Comparison of ENCODE assay signal across 8 mouse cellular contexts in the genomic region with DNA sequence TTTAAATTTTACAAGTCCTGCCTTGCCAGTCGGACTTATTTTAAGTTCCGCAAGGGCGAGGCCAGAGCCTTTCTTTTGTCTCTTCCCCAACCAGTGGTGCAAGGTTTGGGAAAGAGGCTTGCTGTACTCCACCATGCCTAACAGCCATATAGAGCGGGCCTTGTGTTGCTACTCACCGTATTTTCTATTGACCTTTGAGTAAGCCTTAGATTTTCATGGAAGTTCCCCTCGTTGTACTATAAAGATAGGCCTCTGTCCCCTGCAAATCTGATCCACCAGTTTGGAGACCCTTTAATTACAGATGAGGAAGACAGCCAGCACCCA. TPM values are rescaled to one million over a fixed set of nuclear protein-coding genes. Genes with fewer than 3 reads are reported as not detected.
A peak's percentile ranks its signal among the peaks of the same experiment; 100 is the strongest.
DNase-seq lines count a peak whose midpoint lies in the region; ATAC-seq and TF ChIP-seq lines count a peak whose summit lies in the region.

No protein-coding gene starts in this region.

- H3K9ac ChIP-seq in forebrain, postnatal 0 days = peak overlapping the region; percentile 100

- TF ChIP-seq CTCF in forebrain, postnatal 0 days (IDR thresholded peaks at IDR 0.05; ENCODE audit: low read depth) = no peak
- TF ChIP-seq CTCF in spleen, adult 2 months (IDR thresholded peaks at IDR 0.05; ENCODE audit: extremely low read depth, insufficient read depth, insufficient read length, insufficient replicate concordance) = no peak

- peaks cover 19% of the 10 kb centered on the region for H3K4me1 ChIP-seq in forebrain, postnatal 0 days (ENCODE audit: insufficient read depth)
- peaks cover 2% of the 10 kb centered on the region; the same call in 1 of the 2 replicates for H3K4me1 ChIP-seq in spleen, adult 2 months (ENCODE audit: control insufficient read depth, insufficient read depth, insufficient read length)

- no peaks in the 10 kb centered on the region for H3K9me3 ChIP-seq in forebrain, postnatal 0 days (ENCODE audit: low read length)

- H3K36me3 ChIP-seq in forebrain, postnatal 0 days (ENCODE audit: insufficient read depth) = peaks cover 6% of the 10 kb centered on the region
- peaks cover 12% of the 10 kb centered on the region for H3K36me3 ChIP-seq in spleen, adult 2 months (ENCODE audit: control insufficient read depth, insufficient read depth, low read length)

- no peak for TF ChIP-seq POLR2A in spleen, adult 2 months (IDR thresholded peaks at IDR 0.05; ENCODE audit: low read depth, low read length)

- DNase-seq in adrenal gland, adult (ENCODE audit: inconsistent age in 2 of 2, low spot score in 1 of 2) = peak; percentile 46 to 86
- no peak for DNase-seq in adrenal gland, adult 8-10 months
- DNase-seq in cerebellum, adult 11-12 months = peak; percentile 48
- DNase-seq in forebrain, postnatal 0 days = peak; percentile 55
- DNase-seq in kidney, adult 9 months = peak; percentile 56
- peak; percentile 32 for DNase-seq in lung, postnatal 10 days
- DNase-seq in spleen, adult 2 months (ENCODE audit: low read depth in 1 of 2, low spot score in 2 of 2) = no peak
- DNase-seq in right cerebral cortex, postnatal 4 days = no peak

- no peaks in the 10 kb centered on the region for H3K27me3 ChIP-seq in forebrain, postnatal 0 days (ENCODE audit: insufficient read depth, low read length)
- no peaks in the 10 kb centered on the region for H3K27me3 ChIP-seq in spleen, adult 2 months (ENCODE audit: control insufficient read depth, insufficient read depth, low read length)

- WGBS in forebrain, postnatal 0 days = 2% methylated on average over 6 of the region's 6 CpGs
- WGBS in spleen, adult 2 months = 12% methylated on average over 6 of the region's 6 CpGs

- H3K4me2 ChIP-seq in forebrain, postnatal 0 days (ENCODE audit: low read depth) = peak overlapping the region; percentile 53

- H3K4me3 ChIP-seq in forebrain, postnatal 0 days (ENCODE audit: low read depth, low read length) = peak overlapping the region; percentile 100
- H3K4me3 ChIP-seq in spleen, adult 2 months (ENCODE audit: extremely low read depth, insufficient read depth, insufficient read length) = peak overlapping the region; percentile 38

- no peak for ATAC-seq in forebrain, postnatal 0 days

- peak overlapping the region; percentile 100 for H3K27ac ChIP-seq in forebrain, postnatal 0 days (ENCODE audit: low read depth, low read length)
- peak overlapping the region; percentile 100 for H3K27ac ChIP-seq in spleen, adult 2 months (ENCODE audit: insufficient read depth, low read length)

RNA-seq across cellular contexts. Expression of a gene that starts 0.7 kb away (rescaled TPM):
- 100 to 1,000 TPM; 325 to 418 (median 399) TPM for total RNA-seq in adrenal gland, adult 8-10 months (2022)
- 245 and 299 TPM in 2 replicates for total RNA-seq in forebrain, postnatal 0 days (2014; rRNA removed)
- 187 and 229 TPM in 2 replicates for polyA plus RNA-seq in forebrain, postnatal 0 days (2015; fragmentation: Nextera tagmentation; extraction: Ambion mirVana)
- polyA plus RNA-seq in spleen, adult 2 months (2012; rRNA removed) = 48.6 and 58.2 TPM in 2 replicates

RNA-seq across cellular contexts. Expression of a gene that starts 19.4 kb away (rescaled TPM):
- total RNA-seq in adrenal gland, adult 8-10 months (2022) = 100 to 1,000 TPM in 1 of 4 experiments, 10 to 100 TPM in 3; 58.5 to 120 (median 76.1) TPM
- 46.3 and 54.9 TPM in 2 replicates for total RNA-seq in forebrain, postnatal 0 days (2014; rRNA removed)
- polyA plus RNA-seq in forebrain, postnatal 0 days (2015; fragmentation: Nextera tagmentation; extraction: Ambion mirVana) = 111 and 144 TPM in 2 replicates
- polyA plus RNA-seq in spleen, adult 2 months (2012; rRNA removed) = 3.7 and 4.2 TPM in 2 replicates

Comparison
In these comparisons a context has a peak if more than half of its experiments do, and no peak if none do; other contexts are left out.
1. DNase-seq: peak in adrenal gland, adult (2 of 2), cerebellum, adult 11-12 months (single experiment), forebrain, postnatal 0 days (single experiment), kidney, adult 9 months (single experiment) and lung, postnatal 10 days (single experiment); none in adrenal gland, adult 8-10 months (single experiment), spleen, adult 2 months (0 of 2) and right cerebral cortex, postnatal 4 days (single experiment).